Mouse (Mus musculus) embryo, embryonic 10.5 days (tissue): ENCODE results near the gene Erbb4.

Experiments
- DNase-seq: peaks from one replicate; pipeline ENCODE4 v3.0.0-alpha.2; 2015; ENCODE audit warnings: low spot score

The Erbb4 gene

DNA sequence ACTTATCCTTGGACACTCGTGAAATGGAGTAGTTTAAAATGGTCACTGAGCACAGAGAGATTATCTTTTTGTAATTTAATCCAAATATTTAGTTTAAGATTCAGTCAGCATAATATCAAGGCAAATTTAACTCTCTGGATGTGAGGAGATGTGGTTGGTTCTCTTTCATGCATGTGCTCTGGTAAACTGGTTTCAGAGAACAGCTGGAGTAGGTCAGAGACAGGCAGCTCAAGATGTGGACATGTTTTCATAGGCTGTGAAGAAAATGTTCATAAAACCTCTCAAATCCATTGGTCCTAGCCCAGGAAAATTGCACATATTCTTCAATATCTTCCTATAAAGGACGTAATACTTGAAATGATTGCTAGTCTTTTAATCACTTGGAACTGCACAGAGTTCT, 590.0 kb downstream of the Erbb4 start:
- no peak for DNase-seq

- DNase-seq = no peak
Observed at GRCm38 (mm10) chr1:68503873-68504272, 604.0 kb downstream of the Erbb4 start.

DNA sequence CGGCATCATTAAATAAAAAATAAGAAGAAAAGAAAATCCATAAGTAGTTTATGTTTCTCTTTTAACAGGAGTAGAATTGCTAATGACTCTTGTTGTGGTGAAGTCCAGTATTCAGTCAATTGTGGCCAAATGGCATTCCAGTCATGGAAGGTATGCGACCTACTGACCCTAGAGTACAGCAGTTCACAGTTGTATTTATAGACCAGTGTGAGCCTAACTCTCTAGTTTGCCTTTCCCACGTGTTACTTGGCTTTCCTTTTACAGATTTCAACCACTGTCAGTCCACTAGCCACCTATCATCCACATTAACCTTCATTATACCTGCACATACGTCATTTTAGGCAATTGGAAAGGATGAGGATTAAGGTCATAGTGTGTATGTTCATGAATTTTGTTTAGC, 606.3 kb downstream of the Erbb4 start:
- DNase-seq = peak; percentile 80

DNA sequence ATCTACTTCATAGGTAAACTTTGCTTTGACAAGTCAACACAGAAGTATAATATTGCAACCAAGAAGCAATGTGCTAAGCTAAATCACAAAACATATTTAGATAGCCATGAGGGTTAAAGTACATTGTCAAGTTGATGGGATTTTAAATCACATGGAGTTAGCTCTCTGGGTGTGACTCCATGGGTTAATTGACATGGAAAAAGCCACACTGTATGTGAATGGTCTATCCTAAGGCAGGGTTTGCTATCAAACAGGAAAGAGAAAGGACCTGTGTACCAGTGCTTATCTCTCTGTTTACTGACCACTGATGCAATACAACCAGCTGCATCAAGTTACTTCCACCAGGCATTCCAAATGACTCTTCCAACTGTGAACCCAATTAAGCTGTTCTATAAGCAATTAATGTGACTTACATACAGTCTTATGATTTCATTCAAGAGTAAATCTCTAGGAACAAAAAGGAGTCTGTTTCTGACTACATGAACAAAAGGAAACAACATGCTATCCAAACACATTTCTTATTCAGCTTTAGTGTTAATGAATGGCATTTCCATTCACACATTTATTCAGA, 641.4 kb downstream of the Erbb4 start:
- no peak for DNase-seq

- DNase-seq = no peak
Observed at GRCm38 (mm10) chr1:68451274-68451673, 656.6 kb downstream of the Erbb4 start.

GRCm38 (mm10) chr1:68424336-68424983, 683.4 kb downstream of the Erbb4 start:
- peak; percentile 5 for DNase-seq

DNA sequence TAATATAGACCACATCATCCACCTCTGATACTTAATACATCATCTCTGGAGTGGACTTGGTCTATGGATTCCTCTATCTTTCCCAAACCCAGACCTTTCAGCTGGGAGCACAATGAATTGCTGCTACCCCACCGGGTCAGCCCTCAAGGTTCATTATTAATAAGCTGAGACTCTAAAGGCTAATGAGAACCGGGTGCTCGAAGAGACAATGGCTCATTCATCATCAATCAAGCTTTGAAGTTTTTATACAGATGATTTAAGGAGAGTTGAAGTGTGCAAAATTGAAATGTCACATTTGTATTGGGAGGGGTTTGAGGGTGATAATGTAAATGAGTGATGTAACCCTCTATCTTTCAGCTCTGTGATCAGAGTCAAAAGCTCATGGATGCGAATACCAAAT, 706.7 kb downstream of the Erbb4 start:
- DNase-seq = peak; percentile 51

DNA sequence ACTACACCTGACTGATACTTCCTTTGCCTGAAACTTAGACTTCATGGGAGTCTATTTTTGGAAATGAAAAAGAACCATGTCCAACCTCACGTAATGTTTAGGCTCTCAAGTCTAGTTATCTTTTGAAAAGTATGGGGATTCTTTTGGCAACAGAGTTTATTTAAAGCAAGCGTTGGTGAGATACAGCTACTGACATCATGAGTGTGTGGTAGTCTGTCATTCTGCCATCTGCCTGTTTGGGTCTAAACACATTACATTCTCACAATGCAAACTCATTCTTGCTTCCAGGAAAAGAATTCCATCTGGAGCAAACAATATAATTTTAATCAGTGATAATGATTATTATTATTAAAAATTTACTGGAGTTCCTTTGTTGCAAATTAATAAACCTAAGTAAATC, 736.3 kb downstream of the Erbb4 start:
- no peak for DNase-seq

- DNase-seq = no peak
Observed at GRCm38 (mm10) chr1:68333714-68334113, 774.1 kb downstream of the Erbb4 start.

DNA sequence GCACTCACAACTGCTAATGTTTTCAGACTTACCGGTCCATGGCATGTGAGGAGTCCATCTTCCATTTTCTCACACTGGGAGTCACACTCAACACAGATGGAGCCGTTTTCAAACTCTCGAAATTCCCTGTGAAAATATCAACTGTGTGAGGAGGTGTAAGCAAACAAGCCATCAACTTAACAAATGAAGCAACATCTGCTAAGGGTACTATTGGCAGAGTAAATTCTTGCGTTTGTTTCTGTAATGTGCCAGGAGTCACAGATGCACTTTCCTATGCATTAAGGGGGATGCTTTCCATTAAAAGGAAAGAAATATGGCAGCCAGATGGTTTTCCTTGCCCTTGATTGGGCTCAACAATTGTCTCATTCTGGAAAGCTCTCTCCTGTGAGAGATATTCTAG, 802.0 kb downstream of the Erbb4 start:
- DNase-seq = no peak

DNA sequence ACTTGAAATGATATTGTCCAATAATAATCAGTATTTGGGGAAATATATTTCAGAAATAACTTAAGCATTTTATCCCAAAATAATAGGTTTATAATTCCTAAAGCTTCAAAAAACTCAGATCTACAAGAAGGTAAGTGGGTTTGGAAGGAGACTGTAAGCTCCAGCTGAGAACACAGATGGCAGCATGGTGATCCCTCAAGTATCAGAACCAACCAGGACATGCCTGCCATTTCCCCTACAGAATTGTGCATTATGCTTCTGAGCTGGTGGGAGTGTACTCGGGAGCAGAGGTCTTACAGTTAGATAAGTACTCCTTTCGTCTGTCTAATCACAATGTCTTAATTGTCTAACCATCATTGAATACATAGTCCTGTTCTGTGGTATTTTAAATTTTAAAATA, 823.4 kb downstream of the Erbb4 start:
- no peak for DNase-seq

DNA sequence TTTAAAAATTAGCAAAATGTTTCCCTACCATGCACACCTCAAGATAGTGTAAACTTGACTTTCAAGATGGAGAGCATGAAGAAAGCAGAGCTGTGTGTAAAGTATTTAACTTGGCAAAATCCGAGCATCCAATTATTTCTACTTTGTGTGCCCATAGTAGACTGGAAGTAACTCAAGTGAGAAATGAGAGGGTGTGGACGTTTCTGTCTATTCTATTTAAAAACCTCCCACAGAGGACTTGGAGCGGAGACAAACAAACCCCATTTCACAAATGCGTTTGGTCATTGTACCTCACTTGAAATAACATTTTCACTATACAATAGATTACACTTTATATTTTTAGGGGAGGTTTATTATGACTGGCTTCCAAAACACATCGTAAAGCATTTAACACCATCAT, 832.0 kb downstream of the Erbb4 start:
- DNase-seq = no peak

DNA sequence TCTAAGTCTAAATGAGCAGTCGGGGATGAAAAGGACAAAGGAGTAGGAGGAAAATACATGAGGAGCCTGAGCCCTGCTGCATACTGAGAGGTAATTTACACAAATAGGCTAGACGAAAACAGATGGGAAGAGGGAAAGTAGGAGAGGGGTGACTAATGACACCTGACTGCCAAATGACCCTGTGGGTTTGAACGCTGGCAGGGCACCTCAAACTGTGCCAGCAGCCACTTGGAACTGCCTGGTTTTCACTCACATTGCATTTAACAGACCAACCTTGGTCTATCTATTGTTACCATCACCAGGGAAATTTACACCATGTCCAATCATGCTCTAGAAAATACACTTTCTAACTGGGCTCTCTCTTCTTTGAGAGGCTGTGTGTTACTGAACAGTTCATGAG, 929.3 kb downstream of the Erbb4 start:
- peak; percentile 14 for DNase-seq

- no peak for DNase-seq
Observed at GRCm38 (mm10) chr1:68155253-68155652, 952.6 kb downstream of the Erbb4 start.

- DNase-seq = no peak
Observed at GRCm38 (mm10) chr1:68150572-68150971, 957.3 kb downstream of the Erbb4 start.

DNA sequence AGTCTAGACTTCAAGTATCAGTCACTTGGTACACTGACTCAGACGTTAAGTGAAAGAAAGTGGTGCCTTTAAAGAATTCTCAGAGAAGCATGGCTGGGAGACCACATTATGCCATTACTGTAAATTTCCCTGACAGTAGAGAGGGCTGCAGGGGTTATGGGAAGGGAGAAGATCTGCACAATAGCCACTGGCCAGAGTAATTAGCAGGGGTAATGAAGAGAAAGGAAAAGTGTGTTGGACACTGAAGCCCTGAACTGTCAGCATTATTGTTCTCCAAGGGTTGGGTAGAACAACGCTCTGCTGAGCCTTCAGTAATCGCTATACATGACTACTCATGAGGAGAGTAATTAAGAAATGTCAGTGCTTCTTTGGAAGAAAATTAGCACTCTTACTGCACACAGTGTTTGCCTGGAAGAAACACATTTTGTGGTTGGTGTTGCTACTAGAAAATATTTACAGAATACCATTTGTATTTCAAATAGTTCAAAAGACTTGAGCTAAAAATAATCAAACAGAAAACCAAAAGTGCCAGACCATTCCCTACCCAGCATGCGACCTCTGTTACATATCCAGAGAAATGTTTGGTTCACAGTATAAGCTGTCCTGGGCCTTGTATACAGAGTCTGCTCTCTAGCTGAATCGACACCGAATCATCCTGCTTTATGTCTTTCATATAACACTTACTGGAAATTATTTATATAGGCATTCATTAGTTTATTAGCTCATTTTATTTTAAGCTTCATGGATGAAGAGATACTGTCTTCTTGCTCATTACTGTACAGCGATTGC, 965.1 kb downstream of the Erbb4 start:
- no peak for DNase-seq

- no peak for DNase-seq
Observed at GRCm38 (mm10) chr1:68134943-68135342, 972.9 kb downstream of the Erbb4 start.

- DNase-seq = no peak
Observed at GRCm38 (mm10) chr1:68134450-68134849, 973.4 kb downstream of the Erbb4 start.

GRCm38 (mm10) chr1:68123541-68123940, 984.3 kb downstream of the Erbb4 start:
- DNase-seq = no peak

DNA sequence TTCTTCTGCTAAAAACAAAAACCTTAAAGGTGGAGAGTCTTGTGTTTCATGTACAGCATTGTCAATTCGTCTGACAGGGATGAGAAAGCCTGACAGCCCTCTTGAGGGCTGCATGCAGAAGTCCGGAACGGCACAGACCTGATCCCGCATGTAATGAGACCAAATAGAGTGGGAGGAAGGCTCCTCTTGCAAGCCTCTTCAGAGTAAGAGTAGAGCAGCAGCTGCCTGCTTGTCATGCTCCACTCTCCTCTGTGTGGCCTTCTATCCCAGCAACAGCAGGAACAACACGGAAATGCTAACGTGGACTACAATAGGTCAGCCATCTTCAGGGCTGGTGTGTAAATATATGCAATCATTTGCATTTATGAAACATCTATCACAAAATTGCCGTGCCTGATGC, 987.5 kb downstream of the Erbb4 start:
- DNase-seq = no peak

DNA sequence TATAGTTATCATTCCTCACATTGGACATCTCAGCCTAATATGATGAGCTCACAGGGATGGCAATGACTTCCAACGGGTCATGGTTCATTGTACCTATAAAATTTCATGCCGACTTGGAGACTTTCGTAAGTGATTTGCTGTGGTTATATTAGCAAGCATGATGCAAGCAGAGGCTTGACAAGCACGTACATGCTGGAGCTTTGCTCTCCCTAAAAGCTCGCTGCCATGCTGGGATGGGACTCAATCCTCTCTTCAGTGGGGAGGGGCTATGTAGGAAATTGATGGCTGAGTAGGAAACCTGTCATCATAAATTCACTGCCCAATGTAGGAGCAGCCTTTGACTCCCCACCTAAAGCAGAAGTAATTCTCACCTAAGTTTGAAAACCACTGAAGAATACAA, 992.1 kb downstream of the Erbb4 start:
- DNase-seq = no peak

DNA sequence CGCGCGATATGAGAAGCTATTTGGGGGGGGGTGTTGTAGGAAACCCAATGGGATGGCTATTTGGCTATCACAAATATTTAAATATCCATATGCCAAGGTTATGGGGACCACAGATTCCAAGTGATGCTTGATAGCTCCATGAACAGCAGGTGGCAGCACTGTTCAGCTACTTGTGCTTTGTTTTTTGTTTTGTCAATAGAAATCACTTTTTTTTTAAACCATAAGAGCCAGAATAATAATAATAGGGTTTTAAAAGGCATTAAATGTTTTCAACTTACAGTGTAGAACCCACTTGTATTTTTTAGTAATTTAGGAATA, 1001.4 kb downstream of the Erbb4 start:
- peak; percentile 67 for DNase-seq

DNA sequence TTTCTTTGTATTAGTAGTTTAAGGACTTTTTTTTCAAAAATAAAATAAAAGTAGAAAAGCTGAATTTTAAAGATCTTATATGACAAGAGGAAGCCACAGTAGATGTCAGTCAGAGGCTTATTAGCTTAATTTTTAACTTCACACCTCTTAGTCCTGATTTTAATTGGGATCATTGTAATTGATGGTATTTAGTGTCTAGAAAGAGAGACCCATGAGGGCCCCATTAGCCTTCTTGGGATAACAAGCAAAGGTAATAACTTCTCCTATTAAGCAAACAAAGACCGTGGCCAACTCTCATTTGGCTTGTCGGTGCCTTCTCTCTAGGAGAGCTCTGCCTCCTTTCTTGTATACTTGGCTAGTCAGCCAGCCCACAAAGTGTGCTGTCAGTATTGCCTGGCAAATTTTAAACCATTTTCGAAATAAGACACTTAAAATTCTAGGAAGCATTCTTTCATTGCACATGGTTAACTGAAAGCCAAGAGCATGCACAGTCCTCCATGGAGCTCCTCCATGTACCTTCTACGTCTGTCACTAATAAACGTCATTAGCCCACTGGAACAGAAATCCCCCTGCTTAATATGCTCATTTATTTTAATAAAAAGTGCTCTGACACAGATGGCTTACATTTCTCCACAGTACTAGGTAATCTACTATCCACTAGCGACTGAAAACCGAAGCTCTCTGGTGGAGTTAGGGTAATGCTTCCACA, 1001.9 kb downstream of the Erbb4 start:
- no peak for DNase-seq
